Mouse (Mus musculus): ENCODE results near the gene 6030445D17Rik. TPM values are rescaled to one million over a fixed set of nuclear protein-coding genes. Genes with fewer than 3 reads are reported as not detected.

6030445D17Rik gene
- polyA plus RNA-seq, 1 experiment from 2014 or later: 0.16 TPM

- DNase-seq (ENCODE audit: low spot score): no peak
These were observed 2.8 kb upstream of the 6030445D17Rik start for GRCm38 (mm10) chr4:136459210-136459609.

DNA sequence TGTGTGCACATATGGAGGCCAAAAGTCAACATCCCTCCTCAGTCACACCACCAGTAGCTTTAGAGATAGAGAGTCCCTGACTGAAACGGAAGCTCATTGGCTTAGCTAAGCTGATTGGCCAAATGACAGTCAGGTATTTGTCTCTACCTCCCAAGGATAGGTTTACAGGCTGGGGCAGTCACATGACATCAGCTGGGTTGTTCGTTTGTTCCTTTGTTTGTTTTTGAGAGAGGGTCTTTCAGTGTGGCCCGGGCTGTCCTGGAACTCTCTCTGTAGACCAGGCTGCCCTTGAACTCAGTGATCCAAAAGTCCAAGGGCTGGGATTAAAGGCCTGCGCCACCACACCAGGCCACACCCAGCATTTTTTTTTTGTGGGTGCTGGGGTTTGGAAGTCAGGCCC lies 844 bp upstream of the 6030445D17Rik start:
- no peak for DNase-seq (ENCODE audit: low spot score)

DNA sequence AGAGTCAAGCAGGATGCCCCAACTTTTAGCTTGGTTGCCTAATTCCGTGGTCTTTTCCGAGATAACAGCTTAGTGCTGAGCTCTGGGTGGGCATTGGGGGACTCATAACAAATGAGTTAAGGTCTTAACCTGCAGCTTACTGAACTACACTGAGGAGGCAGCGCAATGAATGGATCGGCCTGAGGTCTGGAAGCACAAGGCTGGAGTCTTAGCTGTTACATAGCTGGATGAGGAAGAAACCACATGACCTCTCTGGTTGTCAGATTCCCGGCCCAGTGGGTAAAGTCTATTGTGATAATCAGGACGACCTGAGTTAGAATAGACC lies 327 bp upstream of the 6030445D17Rik start:
- DNase-seq (ENCODE audit: low spot score): no peak

DNA sequence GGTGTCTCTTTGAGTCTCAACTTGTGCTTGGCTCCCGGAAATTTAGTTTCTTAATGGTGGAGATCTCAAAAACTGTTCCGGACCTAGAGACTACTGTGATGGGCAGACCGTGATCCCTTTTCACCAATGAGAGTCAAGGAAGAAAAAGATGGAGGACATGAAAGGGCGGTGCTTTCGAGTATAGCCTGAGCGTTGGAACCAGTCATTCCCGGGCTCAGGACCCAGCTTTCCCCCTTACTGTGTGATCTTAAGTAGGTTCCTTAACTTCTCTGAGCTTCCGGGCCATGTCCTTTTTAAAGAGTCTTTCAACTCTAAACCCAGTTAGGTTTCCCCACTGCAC lies 759 bp downstream of the 6030445D17Rik start:
- no peak for DNase-seq (ENCODE audit: low spot score)

DNA sequence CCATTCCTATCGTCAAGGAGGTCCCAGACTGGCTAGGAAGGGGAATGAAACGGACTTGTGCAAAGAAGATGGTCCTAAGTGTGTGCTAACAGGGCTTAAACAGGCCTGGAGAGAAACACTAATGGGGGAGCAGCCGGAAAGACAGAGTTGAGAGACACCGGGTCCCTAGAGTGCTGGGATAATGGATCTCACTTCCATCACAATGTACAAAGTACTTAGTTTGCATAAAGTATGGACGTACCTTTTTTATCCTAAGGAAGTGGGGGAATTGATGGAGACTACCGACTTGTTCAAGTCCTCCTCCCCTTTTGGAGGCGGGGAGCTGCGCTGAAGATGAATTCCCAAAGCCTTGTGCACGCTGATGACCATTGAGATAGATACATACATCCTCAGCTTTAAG lies 1.4 kb downstream of the 6030445D17Rik start:
- DNase-seq (ENCODE audit: low spot score): no peak

GRCm38 (mm10) chr4:136466226-136466625 lies 4.2 kb downstream of the 6030445D17Rik start:
- DNase-seq (ENCODE audit: low spot score): no peak

DNA sequence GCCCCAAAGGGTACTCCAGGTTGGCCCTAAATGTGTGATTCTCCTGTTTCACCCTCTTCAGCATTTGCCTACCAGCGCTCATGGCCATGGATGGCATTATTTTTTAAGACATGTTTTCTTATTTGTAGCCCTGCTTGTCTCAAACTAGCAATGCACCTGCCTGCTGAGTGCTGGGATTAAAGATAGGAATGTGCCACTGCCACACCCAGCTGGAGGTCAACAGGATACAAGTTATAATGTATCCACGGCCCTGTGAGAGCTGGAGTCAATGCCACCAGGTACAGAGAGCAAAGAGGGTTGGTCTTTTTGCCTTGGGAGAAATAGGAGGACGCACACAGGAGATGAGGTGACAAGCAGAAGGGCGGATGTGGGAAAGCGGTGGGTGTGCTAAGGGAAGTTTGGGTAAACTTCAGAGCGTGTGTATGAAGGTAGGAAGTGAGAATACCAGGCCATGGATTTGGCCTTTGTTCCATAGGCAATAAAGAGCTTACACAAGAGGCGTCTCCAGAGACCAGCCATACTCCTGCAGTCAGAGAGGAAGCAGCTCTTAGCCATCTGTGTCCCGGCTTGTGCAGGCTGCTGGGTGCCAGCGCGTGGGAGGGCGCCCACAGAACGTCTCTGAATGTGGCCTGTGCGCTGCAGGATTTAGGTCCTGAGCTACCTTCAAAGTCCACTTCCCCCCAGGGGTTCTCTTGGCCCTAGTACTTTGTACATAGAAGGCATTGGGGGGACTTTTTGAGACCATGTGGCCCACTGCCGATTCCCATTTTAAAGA lies 6.7 kb downstream of the 6030445D17Rik start:
- DNase-seq (ENCODE audit: low spot score): no peak

DNA sequence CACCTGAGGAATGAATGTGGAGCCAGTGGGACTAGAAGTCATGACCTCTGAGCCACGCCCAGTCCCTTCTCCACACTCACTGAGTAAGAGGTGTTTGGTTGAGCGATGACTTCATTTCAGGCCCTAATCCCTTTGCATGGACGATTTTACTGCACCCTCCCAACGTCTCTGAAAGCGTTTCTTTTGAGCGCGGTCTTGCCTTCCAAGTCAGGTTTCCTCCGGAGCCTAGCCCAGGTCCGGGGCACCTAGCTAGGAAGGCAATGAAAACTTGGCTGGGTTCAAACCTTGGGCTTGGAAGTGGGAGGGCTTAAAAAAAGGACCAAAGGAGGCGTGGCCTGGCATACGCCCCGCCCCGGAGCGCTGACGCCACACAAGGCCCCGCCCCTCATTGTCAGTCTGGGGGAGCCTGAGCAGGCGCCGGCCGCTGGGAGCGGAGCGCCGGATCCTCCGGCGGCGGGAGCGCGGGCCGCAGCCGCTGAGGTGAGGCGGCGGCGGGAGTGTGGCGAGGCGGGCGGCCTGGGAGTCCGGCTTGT lies 7.4 kb downstream of the 6030445D17Rik start, which contains the start of gene Luzp1:
TSS of gene Luzp1 (plus strand) at position 391 of the 533 bp plus-strand sequence.
- DNase-seq (ENCODE audit: low spot score): peak; percentile 88

GRCm38 (mm10) chr4:136469941-136470346 lies 7.9 kb downstream of the 6030445D17Rik start:
- DNase-seq (ENCODE audit: low spot score): no peak

DNA sequence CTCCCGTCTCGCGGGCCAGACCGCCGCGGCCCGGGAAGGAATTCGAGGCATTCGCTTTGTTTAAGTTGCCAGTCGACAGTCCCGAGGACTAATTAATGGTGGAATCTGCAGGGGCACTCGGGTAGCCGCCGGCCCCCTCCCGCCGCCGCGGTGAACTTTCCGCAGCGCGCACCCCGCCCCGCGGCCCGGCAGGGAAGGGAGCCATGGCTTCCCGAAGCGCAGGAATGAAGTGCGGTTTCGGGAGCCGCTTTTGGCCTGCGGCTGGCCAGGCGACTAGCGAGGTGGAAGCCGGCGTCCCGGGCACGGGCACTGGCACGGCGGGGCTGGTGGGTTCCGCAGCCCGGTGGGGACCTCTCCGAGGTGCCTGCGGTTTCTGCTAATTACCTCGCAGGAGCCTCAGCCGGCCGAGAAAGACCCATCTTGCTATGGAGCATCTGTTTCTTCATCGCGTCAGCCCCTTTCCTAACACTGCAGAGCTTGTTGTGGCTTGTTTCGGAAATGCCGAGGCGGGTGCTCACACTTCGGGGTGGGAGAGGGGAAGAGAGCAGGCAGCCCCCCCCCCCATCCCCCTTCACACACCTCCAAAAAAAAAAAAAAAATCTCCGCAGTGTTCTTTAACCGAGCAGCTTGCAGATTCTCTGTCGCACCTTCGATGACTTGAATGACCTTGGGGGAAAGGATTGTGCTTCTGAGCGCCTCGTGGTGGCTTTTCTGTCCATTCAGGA lies 8.5 kb downstream of the 6030445D17Rik start:
- peak; percentile 24 for DNase-seq (ENCODE audit: low spot score)

GRCm38 (mm10) chr4:136476692-136477091 lies 14.6 kb downstream of the 6030445D17Rik start:
- DNase-seq (ENCODE audit: low spot score): no peak

- DNase-seq (ENCODE audit: low spot score): no peak
These were observed 24.5 kb downstream of the 6030445D17Rik start for GRCm38 (mm10) chr4:136486549-136486948.

DNA sequence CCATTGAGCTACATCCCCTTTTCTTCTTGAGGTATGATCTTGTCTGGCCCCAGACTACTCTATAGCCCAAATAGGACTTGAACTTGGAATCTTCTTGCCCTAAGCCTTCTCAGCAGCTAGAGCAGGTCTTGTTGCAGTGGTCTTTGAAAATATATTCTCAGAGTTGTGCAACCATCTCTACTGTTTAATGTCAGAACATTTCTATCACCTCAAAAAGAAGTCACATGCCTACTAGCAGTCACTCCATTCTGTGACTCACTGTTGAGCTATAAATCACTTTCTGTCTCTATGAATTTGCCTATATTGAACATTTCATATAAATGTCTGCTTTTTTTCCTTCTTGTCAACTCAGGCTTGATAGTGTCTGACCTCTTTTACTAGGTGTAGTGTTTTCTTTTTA lies 33.9 kb downstream of the 6030445D17Rik start:
- no peak for DNase-seq (ENCODE audit: low spot score)

GRCm38 (mm10) chr4:136505426-136506215 lies 43.6 kb downstream of the 6030445D17Rik start:
- no peak for DNase-seq (ENCODE audit: low spot score)

DNA sequence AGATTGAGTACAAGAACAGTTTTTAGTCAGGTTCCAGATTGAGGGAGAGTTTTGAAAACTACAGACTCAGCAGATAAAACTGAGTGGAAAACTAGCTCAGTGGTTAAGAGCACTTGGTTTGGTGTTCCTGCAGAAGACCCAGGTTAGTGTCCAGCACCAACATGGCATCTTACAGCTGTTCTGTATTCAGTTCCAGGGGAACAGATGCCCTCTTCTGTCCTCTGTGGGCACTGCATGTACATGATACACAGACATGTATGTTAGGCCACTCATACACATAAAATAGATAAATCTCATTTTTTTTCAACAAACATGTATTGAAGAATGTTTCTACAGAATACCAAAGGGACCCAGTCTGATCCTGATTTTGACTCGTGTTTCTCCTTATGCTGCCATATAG lies 47.8 kb downstream of the 6030445D17Rik start:
- DNase-seq (ENCODE audit: low spot score): peak; percentile 40

DNA sequence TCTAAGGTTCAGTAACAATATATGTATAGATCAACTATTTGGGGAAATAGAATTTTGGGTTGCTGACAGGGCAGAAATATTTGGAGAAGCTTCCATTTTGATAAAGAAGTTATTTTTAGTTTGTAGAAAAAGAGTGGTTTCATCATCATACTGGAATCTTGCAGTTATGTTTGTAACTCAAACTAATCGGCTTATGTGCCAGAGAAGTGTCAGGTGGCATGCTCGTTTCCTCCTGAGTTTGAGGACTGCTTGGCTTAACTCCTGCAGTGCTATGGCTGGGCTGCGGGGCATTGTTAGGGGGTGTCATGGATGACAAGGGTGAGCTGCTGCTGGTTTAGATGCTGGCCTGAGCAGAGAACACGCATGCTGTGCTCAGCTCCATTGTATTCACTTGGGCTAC lies 49.7 kb downstream of the 6030445D17Rik start:
- DNase-seq (ENCODE audit: low spot score): no peak

GRCm38 (mm10) chr4:136512905-136513304 lies 50.9 kb downstream of the 6030445D17Rik start:
- DNase-seq (ENCODE audit: low spot score): no peak

Other genes with a start within 250 kb of the 6030445D17Rik start
- 1.2 TPM in 2 replicates for gene Tcea3, start 214.5 kb upstream of the 6030445D17Rik start, polyA plus RNA-seq (2015; fragmentation: Nextera tagmentation; extraction: Ambion mirVana)
- 7.5 and 8.2 TPM in 2 replicates for gene Zfp46, start 177.6 kb upstream of the 6030445D17Rik start, polyA plus RNA-seq (2015; fragmentation: Nextera tagmentation; extraction: Ambion mirVana)
- 113 and 119 TPM in 2 replicates for gene Hnrnpr, start 151.3 kb upstream of the 6030445D17Rik start, polyA plus RNA-seq (2015; fragmentation: Nextera tagmentation; extraction: Ambion mirVana)
- not detected in 2 replicates for gene Htr1d, start 38.7 kb upstream of the 6030445D17Rik start, polyA plus RNA-seq (2015; fragmentation: Nextera tagmentation; extraction: Ambion mirVana)
- gene Luzp1, start 7.5 kb downstream of the 6030445D17Rik start, polyA plus RNA-seq (2015; fragmentation: Nextera tagmentation; extraction: Ambion mirVana): 34.0 and 36.0 TPM in 2 replicates
- 29.0 and 38.1 TPM in 2 replicates for gene Kdm1a, start 140.5 kb downstream of the 6030445D17Rik start, polyA plus RNA-seq (2015; fragmentation: Nextera tagmentation; extraction: Ambion mirVana)
- not detected in 2 replicates for gene Tex46, start 148.2 kb downstream of the 6030445D17Rik start, polyA plus RNA-seq (2015; fragmentation: Nextera tagmentation; extraction: Ambion mirVana)
- 0.05 and 0.12 TPM in 2 replicates for gene Lactbl1, start 160.4 kb downstream of the 6030445D17Rik start, polyA plus RNA-seq (2015; fragmentation: Nextera tagmentation; extraction: Ambion mirVana)

Data from thymus, postnatal 0 days (tissue).